Mouse (Mus musculus): ENCODE results near the gene Tmie.

Tmie gene

GRCm38 (mm10) chr9:110887388-110888303, 7.7 kb upstream of the Tmie start:
- no peak for DNase-seq

GRCm38 (mm10) chr9:110881953-110882352, 2.0 kb upstream of the Tmie start:
- DNase-seq: no peak

DNA sequence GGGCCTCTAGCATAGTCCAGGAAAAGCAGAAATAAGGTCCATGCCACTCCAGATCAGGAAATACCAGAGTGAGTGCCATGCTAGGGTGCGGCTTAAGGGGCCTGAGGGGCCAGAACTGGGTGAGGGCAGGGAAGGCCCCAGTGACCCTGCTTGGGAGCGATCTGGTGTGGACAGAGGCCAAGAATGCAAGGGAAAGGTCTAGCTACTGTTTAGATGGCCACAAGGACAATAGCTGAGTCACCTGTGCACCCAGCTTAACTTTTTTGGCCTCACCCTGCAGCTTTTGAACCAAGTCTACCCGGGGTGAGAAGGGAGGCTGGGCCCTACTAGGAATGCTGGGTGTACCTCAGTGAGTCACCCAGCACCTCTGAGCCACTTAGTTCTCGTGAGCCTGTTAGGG, 859 bp upstream of the Tmie start:
- DNase-seq: no peak

GRCm38 (mm10) chr9:110879191-110879920, 557 bp downstream of the Tmie start, which contains the start of gene Als2cl:
Gene Als2cl (plus strand): TSS chr9:110879870.
- DNase-seq: peak; percentile 26

GRCm38 (mm10) chr9:110877888-110878287, 2.0 kb downstream of the Tmie start:
- DNase-seq: no peak

DNA sequence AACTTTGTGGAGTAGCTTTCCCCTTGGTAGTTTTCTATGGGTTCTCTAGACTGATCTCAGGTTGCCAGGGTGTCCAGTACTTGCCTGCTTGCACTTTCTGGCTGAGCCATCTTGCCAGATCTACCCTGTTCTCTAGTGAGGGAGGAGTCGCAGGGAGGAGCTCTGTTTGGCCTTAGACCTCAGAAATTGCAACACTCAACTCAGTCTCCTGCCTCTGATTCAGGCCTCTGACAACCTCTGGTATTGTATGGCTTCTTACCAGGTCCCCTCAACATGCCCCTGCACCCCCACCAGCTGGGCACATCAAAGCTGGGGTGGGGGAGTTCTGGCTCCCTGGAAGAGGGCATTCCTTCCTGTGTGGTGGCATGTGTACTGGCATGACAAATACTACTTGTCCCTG, 2.6 kb downstream of the Tmie start:
- DNase-seq: no peak

DNA sequence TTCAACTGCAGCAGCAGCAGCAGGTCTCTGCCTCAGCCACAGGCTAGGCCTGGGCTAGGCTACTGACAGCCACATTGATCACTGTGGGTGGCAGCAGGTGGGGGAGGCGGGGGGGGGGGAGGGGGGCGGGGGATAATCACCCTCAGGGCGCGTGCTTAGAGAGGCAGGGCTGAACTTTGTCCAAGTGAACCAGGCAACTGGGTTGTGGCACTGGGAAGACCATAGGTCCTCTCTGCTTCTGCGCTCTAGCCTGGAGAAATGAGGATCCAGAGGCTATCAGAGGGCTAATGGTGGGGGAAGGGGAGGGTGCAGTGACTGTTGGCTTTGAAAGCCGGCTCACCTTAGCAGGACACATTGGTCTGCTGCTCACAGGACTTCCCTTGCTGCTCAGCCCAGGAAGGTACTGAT, 4.6 kb downstream of the Tmie start:
- no peak for DNase-seq

DNA sequence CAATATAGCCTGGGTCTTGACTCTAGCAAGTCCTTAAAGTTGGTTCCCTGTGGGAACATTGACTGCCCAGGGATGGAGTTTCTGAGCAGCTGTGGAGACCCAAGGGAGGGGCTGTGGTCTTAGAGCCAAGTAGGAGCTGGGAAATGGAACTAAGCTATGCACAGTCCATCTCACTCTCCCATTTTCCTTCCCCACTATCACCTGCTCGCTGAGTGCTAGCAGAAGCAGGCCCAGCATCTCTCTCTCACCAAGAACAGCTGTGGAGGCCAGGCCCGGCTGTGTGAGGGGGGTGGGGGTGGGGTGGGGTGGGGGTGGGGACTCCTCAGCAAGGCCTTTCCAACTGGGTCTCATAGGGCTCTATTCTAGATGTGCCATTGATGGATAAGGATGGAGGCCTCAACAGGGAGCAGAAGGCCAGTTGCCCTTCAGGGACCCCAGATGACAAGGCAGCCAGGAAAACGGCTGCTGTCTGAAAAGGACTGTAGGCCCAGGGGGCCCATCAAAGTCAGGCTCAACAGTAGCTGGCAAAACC, 5.2 kb downstream of the Tmie start:
- DNase-seq: no peak

DNA sequence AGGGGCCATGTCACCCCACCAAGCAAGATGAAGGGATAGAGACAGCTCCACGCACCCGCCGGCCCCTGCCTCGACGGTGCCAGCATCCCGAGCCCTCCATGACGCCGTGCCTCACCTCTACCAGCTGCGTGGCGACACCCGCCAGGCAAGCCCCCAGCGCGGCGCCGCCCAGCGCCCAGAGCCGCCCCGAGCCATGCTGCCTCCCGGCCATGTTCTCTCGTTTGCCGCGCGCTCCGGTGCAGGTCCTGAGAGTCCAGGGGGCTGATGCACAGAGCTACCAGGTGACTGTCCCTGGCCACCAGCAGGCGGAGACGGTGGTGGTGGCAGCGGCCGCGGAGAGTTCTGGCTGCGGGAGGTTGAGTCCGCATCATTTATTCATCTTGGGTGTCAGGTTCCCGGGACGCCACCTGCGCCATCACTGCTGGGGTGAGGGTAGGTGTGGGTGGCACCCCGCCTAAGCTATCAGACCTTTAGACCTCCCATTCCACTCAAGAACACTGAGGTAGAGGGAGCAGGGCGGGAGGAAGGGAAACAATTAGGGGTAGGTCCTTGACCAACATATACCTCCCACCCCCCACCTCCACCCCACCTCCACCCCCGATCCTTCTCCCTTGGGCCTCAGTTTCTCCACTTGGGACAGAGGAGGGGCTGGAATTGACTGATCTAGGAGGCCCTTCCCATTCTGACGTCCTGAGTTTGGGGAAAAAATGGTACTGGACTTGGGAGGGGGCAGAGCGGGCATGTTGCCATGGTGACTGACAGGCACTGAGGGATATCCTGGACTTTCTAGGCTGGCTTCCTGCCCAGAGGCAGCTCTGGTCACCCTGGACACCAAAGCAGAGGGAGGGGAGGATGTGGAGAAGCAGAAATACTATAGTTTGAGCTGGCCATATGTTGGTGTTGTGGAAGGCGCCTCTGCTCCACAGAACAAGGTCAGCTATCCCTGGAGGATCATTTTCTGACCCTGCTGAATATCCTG, 5.9 kb downstream of the Tmie start:
- DNase-seq: no peak

DNA sequence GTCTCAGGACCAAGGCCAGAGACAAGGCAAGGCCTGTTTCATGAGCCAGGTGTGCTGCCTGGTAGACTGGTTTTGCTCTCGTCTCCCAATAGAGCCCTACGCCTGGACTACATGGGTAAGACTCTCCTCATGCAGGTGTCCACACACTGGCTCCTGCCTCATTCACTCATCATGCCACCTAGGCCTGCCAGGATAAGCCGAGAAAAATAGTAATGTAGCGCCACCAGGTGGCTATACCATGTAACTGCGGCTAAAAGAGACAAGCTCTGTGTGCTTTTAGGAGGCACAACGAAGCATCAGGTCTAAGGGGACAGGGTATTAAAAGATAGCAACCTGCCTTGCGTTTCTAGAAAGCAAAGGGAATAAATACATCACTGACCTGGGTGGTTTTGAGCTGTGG, 8.9 kb downstream of the Tmie start:
- DNase-seq: peak; percentile 40

- DNase-seq: no peak
Observed at GRCm38 (mm10) chr9:110858967-110859596, 20.8 kb downstream of the Tmie start.

- DNase-seq: no peak
Observed at GRCm38 (mm10) chr9:110858523-110858922, 21.4 kb downstream of the Tmie start.

DNA sequence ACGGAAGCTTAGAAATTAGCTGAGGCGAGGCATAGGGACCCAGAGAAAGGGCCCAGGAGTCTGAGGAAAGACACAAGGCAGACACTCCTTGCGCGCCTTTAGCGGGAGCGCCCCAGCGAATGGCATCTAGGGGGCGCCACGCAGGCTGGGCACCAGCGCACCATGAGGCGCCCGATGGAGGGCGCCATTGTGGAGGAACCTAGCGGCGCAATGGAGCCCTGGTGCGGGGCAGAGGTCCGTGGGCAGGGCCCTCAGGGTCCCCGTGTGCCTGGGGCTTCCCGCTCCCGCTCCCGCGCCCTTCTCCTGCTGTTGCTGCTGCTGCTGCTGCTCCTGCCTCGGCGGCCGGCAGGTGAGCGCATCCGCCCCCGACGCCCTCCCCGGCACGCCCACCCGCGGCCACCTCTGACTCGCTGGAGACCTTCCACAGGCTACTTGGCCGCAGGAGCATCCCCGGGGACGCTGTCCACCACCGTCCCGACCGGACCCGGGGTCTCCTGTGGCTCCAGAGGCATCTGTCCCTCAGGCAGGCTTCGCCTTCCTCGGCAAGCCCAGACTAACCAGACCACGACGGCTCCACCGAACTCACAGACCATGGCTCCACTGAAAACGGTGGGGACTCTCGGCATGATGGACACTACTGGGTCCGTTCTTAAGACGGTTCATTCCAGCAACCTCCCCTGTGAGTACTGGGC, 22.0 kb downstream of the Tmie start, which contains the start of gene Prss50:
Gene Prss50 (plus strand): TSS at position 187 of the 692 bp plus-strand sequence.
- DNase-seq: no peak

- DNase-seq: no peak
Observed at GRCm38 (mm10) chr9:110856920-110857319, 23.0 kb downstream of the Tmie start.

DNA sequence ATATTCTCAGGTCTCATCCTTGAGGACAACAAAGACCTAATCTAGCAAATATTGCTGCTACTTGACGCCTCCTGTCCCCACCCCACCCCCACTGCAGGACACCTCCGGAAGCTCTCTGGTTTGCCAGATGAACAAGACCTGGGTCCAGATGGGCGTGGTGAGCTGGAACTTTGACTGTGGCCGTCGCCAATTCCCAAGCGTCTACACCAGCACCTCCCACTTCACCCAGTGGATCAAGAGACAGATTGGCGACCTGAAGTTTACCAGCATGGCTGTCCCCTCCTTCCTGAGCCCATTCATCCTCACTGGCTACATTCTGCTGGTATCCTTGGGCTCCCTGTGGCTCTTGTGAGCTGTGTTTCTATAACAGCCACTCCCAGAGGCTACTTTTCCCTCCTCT, 24.0 kb downstream of the Tmie start:
- no peak for DNase-seq

GRCm38 (mm10) chr9:110849162-110849561, 30.8 kb downstream of the Tmie start:
- no peak for DNase-seq

GRCm38 (mm10) chr9:110844206-110844605, 35.7 kb downstream of the Tmie start, which contains the start of gene Prss46:
Gene Prss46 (plus strand): TSS chr9:110844506.
- DNase-seq: no peak

DNA sequence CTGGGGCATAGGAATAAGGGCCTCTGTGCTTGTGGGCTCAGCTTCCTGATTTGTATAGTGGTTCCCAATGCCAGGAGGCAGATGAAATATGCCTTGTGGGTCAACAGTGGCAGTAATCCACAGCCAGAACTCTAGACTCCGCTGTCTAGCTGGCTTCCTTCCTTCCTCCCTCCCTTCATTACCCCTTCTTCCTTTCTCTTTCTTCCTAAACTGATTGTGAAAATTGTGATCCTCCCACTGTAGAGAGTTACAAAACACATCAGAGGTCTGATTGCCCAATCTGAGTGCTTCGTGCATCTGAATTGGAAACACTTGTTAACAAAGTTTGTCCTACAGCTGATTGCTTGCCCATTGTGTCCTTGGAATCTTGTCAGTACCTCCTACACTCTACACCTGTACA, 38.5 kb downstream of the Tmie start:
- DNase-seq: no peak

DNA sequence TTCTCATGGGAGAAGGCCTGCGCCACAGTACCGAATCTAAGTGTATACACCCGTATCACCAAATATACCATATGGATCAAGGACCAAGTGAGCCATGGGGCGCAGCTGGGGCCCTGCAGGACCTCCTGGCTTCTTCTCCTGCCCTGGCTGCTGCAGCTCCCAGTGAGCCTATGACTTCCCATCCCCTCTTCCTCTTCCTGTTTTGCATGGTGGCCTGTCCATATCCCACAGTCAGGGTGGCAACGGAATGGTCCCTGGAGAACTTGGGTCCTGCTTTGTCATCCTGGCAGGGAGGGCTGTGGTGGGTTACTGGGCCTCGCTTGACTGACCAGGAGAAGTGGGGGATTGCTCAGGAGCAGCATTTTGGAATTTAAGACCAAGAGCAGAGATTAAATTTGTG, 39.0 kb downstream of the Tmie start:
- DNase-seq: no peak

DNA sequence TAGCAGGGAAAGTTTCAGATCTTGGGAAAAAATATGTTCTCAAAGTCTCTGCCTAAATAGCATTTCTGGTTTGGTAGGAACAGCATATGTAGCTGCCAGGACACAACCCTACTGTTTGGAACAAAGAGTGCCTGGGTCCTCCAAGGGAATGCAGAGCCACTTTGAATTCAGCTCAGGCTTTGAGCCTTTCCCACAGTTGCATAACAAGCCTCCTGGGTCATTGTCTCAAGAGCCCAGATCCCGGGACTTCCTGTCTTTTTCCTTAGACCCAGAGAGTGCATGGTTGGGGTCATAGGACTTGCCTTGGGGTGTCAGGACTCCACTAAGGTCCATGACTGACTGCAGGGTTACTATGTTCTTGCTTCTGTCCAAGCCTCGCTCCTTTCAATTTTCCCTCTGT, 43.8 kb downstream of the Tmie start:
- DNase-seq: peak; percentile 4

DNA sequence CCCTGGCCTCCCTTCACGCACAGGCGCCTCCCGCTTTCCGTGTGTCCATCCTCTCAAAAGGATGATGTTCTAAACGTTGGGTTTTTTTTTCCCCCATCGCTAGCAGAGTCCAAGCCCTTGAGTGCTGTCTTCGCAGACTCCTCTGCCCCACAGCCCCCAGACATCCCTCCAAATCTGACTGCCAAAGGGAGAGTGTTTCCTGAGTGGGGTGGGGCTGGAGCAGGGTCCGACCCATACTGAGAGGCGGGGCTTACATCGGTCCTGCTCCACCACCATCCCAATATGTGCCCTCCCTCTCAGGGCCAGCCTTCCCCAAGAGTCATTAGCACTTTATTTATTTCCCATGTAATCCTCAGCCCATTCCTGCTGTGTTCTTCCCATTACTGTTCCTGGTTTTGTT, 45.0 kb downstream of the Tmie start:
- DNase-seq: no peak

All from cerebellum, adult 9-11 months (tissue).